In genomic region chr11:114858641-114859040, GRCm38 (mm10) we compare ENCODE assay signal across 14 mouse cellular contexts. TPM values are rescaled to one million over a fixed set of nuclear protein-coding genes. Genes with fewer than 3 reads are reported as not detected.
DNase-seq lines count a peak whose midpoint lies in the region; ATAC-seq and TF ChIP-seq lines count a peak whose summit lies in the region.
"Had no signal": no experiment of that assay in that cellular context is flagged by ENCODE, and none has a peak within 500 bp of the region (broad histone marks: within the 10 kb centered on the region; RNA-seq: fewer than 3 reads in every experiment).

No protein-coding gene starts in this region.

- H3K27me3 ChIP-seq in heart, postnatal 0 days (ENCODE audit: control insufficient read depth, insufficient read depth, low read length): 0 out of 2 replicates have a peak, but pooled peaks cover under 1% of the 10 kb centered on the region
- H3K27me3 ChIP-seq: limb, embryonic 15.5 days had no signal

- TF ChIP-seq CTCF in heart, postnatal 0 days (IDR thresholded peaks at IDR 0.05; ENCODE audit: low read depth): peak; percentile 47
- peak; percentile 16; the same call in 1 of the 2 replicates for TF ChIP-seq CTCF in brain, embryonic 14.5 days (IDR thresholded peaks at IDR 0.05; ENCODE audit: borderline replicate concordance, extremely low read depth, insufficient read depth, insufficient read length)

- H3K36me3 ChIP-seq in heart, postnatal 0 days (replicated peaks; ENCODE audit: control insufficient read depth, insufficient read depth, low read length): no peaks in the 10 kb centered on the region

- intact Hi-C loops in heart, postnatal 25 days (cut with DNase I): no loop called here

- no peak for TF ChIP-seq POLR2A in brain, embryonic 14.5 days (IDR thresholded peaks at IDR 0.05; ENCODE audit: borderline replicate concordance, extremely low read depth, insufficient read depth, insufficient read length, poor library complexity, severe bottlenecking)

- H3K9me3 ChIP-seq in heart, postnatal 0 days (replicated peaks; ENCODE audit: control insufficient read depth, low read length): no peaks in the 10 kb centered on the region
- H3K9me3 ChIP-seq: limb, embryonic 15.5 days had no signal

- H3K4me2 ChIP-seq in heart, postnatal 0 days (ENCODE audit: low read depth, low read length): no peak overlapping the region
- H3K4me2 ChIP-seq: limb, embryonic 15.5 days had no signal

- no peak for ATAC-seq in heart, postnatal 0 days (ENCODE audit: insufficient read depth, low read depth)
- no peak for ATAC-seq in cerebellum, adult (ENCODE audit: insufficient number of reproducible peaks, low FRiP score, low TSS enrichment)

- DNase-seq in heart, postnatal 0 days (ENCODE audit: low spot score): no peak
- no peak for DNase-seq in heart, postnatal 25 days (ENCODE audit: low spot score)
- DNase-seq in retina, postnatal 1 day: peak; percentile 43
- no peak for DNase-seq in retina, embryonic 14.5 days (ENCODE audit: low spot score)
- DNase-seq in brain, embryonic 14.5 days (ENCODE audit: low read depth): no peak
- DNase-seq in thymus, postnatal 0 days (ENCODE audit: low spot score): peak; percentile 40
- no peak for DNase-seq in layer of hippocampus, adult 18-20 months (ENCODE audit: low spot score in 2 of 2)
- DNase-seq: kidney, postnatal 10 days; midbrain, embryonic 14.5 days had no signal

- 91% methylated on average over 2 of the region's 2 CpGs for WGBS in heart, postnatal 0 days

- H3K9ac ChIP-seq in heart, postnatal 0 days (replicated peaks; ENCODE audit: low read depth, low read length): no peak overlapping the region
- H3K9ac ChIP-seq: limb, embryonic 15.5 days had no signal

- TF ChIP-seq EP300 in heart, postnatal 0 days (IDR thresholded peaks at IDR 0.05; ENCODE audit: low read depth): no peak

- no peak overlapping the region for H3K27ac ChIP-seq in heart, postnatal 0 days (ENCODE audit: low read depth)
- H3K27ac ChIP-seq: limb, embryonic 15.5 days had no signal

- H3K4me3 ChIP-seq in heart, postnatal 0 days (ENCODE audit: low read depth, low read length): no peak overlapping the region
- H3K4me3 ChIP-seq: limb, embryonic 15.5 days had no signal

- no peaks in the 10 kb centered on the region for H3K4me1 ChIP-seq in heart, postnatal 0 days (ENCODE audit: control insufficient read depth, insufficient read depth)

RNA-seq across cellular contexts. Expression of gene Gprc5c, which starts 7.7 kb away (rescaled TPM):
- total RNA-seq in heart, postnatal 0 days (2014; rRNA removed; ENCODE audit: low replicate concordance): 14.1 and 16.5 TPM in 2 replicates
- 6.8 and 7.5 TPM in 2 replicates for polyA plus RNA-seq in heart, postnatal 0 days (2015; fragmentation: Nextera tagmentation; extraction: Ambion mirVana)
- 1 to 10 TPM; 6.4 to 9.7 TPM for total RNA-seq in heart, postnatal 25 days (2021)
- polyA plus RNA-seq in brain, embryonic 14.5 days (2012; rRNA removed): 4.1 and 7.4 TPM in 2 replicates
- polyA plus RNA-seq in thymus, postnatal 0 days (2015; fragmentation: Nextera tagmentation; extraction: Ambion mirVana): 5.0 and 5.3 TPM in 2 replicates
- total RNA-seq in layer of hippocampus, adult 18-20 months (2021): 1 to 10 TPM; 3.3 to 3.7 TPM

RNA-seq across cellular contexts. Expression of gene Cd300a, which starts 31.2 kb away (rescaled TPM):
- 0.35 TPM in 1 of 2 replicates, not detected in the other for total RNA-seq in heart, postnatal 0 days (2014; rRNA removed; ENCODE audit: low replicate concordance)
- 0.92 and 0.97 TPM in 2 replicates for polyA plus RNA-seq in heart, postnatal 0 days (2015; fragmentation: Nextera tagmentation; extraction: Ambion mirVana)
- under 1 TPM; 0.81 to 0.99 TPM for total RNA-seq in heart, postnatal 25 days (2021)
- polyA plus RNA-seq in brain, embryonic 14.5 days (2012; rRNA removed): 0.53 and 0.60 TPM in 2 replicates
- 5.0 and 6.8 TPM in 2 replicates for polyA plus RNA-seq in thymus, postnatal 0 days (2015; fragmentation: Nextera tagmentation; extraction: Ambion mirVana)
- under 1 TPM; 0.41 to 0.50 TPM for total RNA-seq in layer of hippocampus, adult 18-20 months (2021)

RNA-seq across cellular contexts. Expression of gene Gpr142, which starts 59.9 kb away (rescaled TPM):
- total RNA-seq in heart, postnatal 0 days (2014; rRNA removed; ENCODE audit: low replicate concordance): not detected in 2 replicates
- not detected in 2 replicates for polyA plus RNA-seq in heart, postnatal 0 days (2015; fragmentation: Nextera tagmentation; extraction: Ambion mirVana)
- not detected for total RNA-seq in heart, postnatal 25 days (2021)
- 0.07 and 0.08 TPM in 2 replicates for polyA plus RNA-seq in brain, embryonic 14.5 days (2012; rRNA removed)
- polyA plus RNA-seq in thymus, postnatal 0 days (2015; fragmentation: Nextera tagmentation; extraction: Ambion mirVana): not detected in 2 replicates
- not detected for total RNA-seq in layer of hippocampus, adult 18-20 months (2021)
- total RNA-seq: gastrocnemius, adult 18-20 months had no signal
- polyA plus RNA-seq: embryonic facial prominence, embryonic 14.5 days; heart, embryonic 16.5 days; limb, embryonic 15.5 days; midbrain, embryonic 14.5 days had no signal

Comparison
In these comparisons a context has a peak if more than half of its experiments do, and no peak if none do; other contexts are left out.
1. DNase-seq: peak in retina, postnatal 1 day (single experiment) and thymus, postnatal 0 days (single experiment); none in heart, postnatal 0 days (single experiment), heart, postnatal 25 days (single experiment), retina, embryonic 14.5 days (single experiment), brain, embryonic 14.5 days (single experiment) and layer of hippocampus, adult 18-20 months (0 of 2).